Mouse (Mus musculus): ENCODE results near the gene Btbd11. TPM values are rescaled to one million over a fixed set of nuclear protein-coding genes. Genes with fewer than 3 reads are reported as not detected.

Gene Btbd11
- polyA plus RNA-seq, 1 experiment from 2014 or later = 8.3 TPM

DNA sequence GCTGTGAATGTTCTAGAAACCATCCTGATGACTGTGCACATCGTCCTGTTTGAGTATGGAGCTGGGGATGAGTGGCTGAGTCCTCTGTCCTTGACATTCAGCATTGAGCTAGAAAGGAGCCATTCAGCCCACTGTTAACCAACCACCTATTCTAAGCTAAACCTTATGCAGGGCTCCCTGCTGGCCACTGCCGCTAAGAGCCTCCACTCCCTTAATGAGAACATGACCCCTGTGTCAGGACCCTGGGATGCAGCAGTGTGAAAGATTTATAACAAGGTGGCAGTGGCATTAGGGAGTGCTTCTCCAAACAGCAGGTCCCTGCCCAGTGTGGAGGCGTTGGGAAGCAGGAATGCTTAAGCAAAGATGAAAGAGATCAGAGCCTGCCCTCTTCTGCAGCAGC, 123.7 kb downstream of the Btbd11 start:
- no peak overlapping the region for H3K9ac ChIP-seq (ENCODE audit: low read depth, low read length)
- WGBS = 4% methylated on average over 3 of the region's 3 CpGs

DNA sequence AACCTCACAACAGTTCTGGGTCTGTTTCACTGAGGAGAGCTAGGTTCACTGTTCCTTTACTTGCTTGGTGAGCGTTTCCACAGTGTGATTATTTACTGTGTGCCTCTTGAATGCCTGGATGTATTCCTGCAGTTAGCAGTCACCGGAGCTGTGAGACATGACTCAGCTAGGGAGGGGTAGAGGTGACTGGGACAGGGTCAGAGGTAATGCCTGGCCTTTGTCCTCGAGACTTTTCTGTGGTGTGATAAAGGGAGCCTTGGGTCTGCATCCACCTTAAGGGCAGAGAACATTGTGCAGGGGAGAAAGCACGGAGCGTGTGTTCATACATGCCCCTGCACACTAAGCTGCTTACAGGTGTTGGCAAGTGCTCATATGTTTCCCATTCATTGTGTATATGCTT, 126.2 kb downstream of the Btbd11 start:
- WGBS = 81% methylated on average over 5 of the region's 5 CpGs
- DNase-seq (ENCODE audit: low spot score) (no peak), ATAC-seq (ENCODE audit: low FRiP score) (no peak)
- Histone ChIP-seq H3K4me2 (replicated peaks; ENCODE audit: low read depth, low read length) (no peak overlapping the region), H3K4me3 (ENCODE audit: low read depth, low read length) (no peak overlapping the region), H3K36me3 (ENCODE audit: control insufficient read depth, insufficient read depth, low read length) (no peaks in the 10 kb centered on the region), H3K27me3 (ENCODE audit: control insufficient read depth, insufficient read depth, low read length) (no peaks in the 10 kb centered on the region), H3K27ac (ENCODE audit: low read depth, low read length) (no peak overlapping the region), H3K9ac (ENCODE audit: low read depth, low read length) (no peak overlapping the region), H3K9me3 (ENCODE audit: control insufficient read depth, low read length) (no peaks in the 10 kb centered on the region), H3K4me1 (replicated peaks; ENCODE audit: control insufficient read depth, insufficient read depth, low read length) (no peaks in the 10 kb centered on the region)

More for the DNA sequence above, 123.7 kb downstream of the Btbd11 start:
- Histone ChIP-seq H3K27me3 (ENCODE audit: control insufficient read depth, insufficient read depth, low read length) (no peaks in the 10 kb centered on the region), H3K4me1 (replicated peaks; ENCODE audit: control insufficient read depth, insufficient read depth, low read length) (no peaks in the 10 kb centered on the region), H3K27ac (ENCODE audit: low read depth, low read length) (no peak overlapping the region), H3K4me3 (ENCODE audit: low read depth, low read length) (no peak overlapping the region), H3K4me2 (replicated peaks; ENCODE audit: low read depth, low read length) (no peak overlapping the region), H3K36me3 (ENCODE audit: control insufficient read depth, insufficient read depth, low read length) (no peaks in the 10 kb centered on the region), H3K9me3 (ENCODE audit: control insufficient read depth, low read length) (no peaks in the 10 kb centered on the region)
- no peak for DNase-seq (ENCODE audit: low spot score)
- no peak for ATAC-seq (ENCODE audit: low FRiP score)

DNA sequence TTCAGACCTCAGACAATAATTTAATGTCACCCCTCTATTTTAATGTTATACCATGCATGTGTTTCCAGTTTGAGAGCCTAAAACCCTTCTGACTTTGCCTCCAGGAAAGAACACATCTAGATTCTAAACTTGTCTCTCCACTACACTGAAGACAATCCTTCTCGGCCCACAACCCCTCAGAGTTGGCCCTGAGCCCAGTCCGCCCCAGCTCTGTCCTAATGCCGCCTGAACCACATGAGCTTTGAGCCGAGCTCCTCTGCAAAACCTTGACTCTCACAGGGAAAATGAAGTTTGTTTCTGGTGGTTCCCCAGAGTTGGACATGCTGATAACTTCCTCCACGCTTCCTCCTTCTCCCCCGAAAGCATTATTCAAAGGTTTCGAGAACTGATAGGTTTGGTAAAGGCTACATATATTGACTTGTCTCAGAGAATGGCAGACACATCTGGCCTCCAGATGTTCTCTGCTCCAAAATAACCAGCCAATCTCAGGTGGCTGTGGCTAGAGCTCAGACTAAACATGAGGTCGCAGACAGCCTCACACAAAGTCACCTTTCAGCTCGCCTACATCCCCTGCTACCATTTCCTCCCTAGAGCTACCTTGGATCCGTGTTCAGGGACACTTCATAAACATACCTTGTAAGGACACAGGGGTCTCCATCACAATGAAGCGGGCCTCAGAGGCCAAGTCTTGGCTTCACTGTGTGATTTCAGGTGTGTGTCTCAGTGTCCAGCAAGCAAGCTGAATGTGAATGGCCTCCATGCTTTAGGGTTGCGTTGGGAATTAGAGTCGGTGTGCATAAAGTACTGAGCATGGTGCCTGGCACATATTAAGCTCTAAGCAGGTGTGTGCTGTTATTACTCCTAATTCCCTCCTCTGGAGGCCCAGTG, 130.9 kb downstream of the Btbd11 start:
- H3K27ac ChIP-seq (ENCODE audit: low read depth, low read length) = no peak overlapping the region
- no peak for ATAC-seq (ENCODE audit: low FRiP score)

DNA sequence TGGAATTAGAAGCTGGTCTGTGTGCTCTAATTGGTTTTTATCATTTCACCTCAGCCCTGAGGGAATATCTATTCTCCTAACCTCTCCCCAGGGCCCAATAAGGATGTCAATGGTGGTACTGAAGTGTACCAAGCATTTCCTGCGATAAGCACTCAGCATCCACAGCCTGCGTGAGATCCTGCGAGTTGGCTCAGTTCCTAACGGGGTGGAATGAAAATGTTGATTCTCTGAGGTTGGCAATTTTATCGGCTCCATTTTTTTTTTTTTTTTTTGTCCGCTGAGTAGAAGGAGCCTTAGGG, 131.4 kb downstream of the Btbd11 start:
- no peaks in the 10 kb centered on the region for H3K4me1 ChIP-seq (replicated peaks; ENCODE audit: control insufficient read depth, insufficient read depth, low read length)
- no peak for DNase-seq (ENCODE audit: low spot score)
- no peaks in the 10 kb centered on the region for H3K36me3 ChIP-seq (ENCODE audit: control insufficient read depth, insufficient read depth, low read length)
- 84% methylated on average over 6 of the region's 6 CpGs for WGBS
- H3K9me3 ChIP-seq (ENCODE audit: control insufficient read depth, low read length) = no peaks in the 10 kb centered on the region
- H3K4me3 ChIP-seq (ENCODE audit: low read depth, low read length) = no peak overlapping the region
- ATAC-seq (ENCODE audit: low FRiP score) = no peak
- no peak overlapping the region for H3K4me2 ChIP-seq (replicated peaks; ENCODE audit: low read depth, low read length)
- H3K27ac ChIP-seq (ENCODE audit: low read depth, low read length) = no peak overlapping the region
- no peak overlapping the region for H3K9ac ChIP-seq (ENCODE audit: low read depth, low read length)
- H3K27me3 ChIP-seq (ENCODE audit: control insufficient read depth, insufficient read depth, low read length) = no peaks in the 10 kb centered on the region

More for the DNA sequence above, 130.9 kb downstream of the Btbd11 start:
- peak; percentile 36 for DNase-seq (ENCODE audit: low spot score)
- H3K36me3 ChIP-seq (ENCODE audit: control insufficient read depth, insufficient read depth, low read length) = no peaks in the 10 kb centered on the region
- no peaks in the 10 kb centered on the region for H3K9me3 ChIP-seq (ENCODE audit: control insufficient read depth, low read length)
- WGBS = 68% methylated on average over 13 of the region's 13 CpGs
- no peak overlapping the region for H3K9ac ChIP-seq (ENCODE audit: low read depth, low read length)
- H3K4me1 ChIP-seq (replicated peaks; ENCODE audit: control insufficient read depth, insufficient read depth, low read length) = no peaks in the 10 kb centered on the region
- no peaks in the 10 kb centered on the region for H3K27me3 ChIP-seq (ENCODE audit: control insufficient read depth, insufficient read depth, low read length)
- H3K4me2 ChIP-seq (replicated peaks; ENCODE audit: low read depth, low read length) = no peak overlapping the region
- no peak overlapping the region for H3K4me3 ChIP-seq (ENCODE audit: low read depth, low read length)

DNA sequence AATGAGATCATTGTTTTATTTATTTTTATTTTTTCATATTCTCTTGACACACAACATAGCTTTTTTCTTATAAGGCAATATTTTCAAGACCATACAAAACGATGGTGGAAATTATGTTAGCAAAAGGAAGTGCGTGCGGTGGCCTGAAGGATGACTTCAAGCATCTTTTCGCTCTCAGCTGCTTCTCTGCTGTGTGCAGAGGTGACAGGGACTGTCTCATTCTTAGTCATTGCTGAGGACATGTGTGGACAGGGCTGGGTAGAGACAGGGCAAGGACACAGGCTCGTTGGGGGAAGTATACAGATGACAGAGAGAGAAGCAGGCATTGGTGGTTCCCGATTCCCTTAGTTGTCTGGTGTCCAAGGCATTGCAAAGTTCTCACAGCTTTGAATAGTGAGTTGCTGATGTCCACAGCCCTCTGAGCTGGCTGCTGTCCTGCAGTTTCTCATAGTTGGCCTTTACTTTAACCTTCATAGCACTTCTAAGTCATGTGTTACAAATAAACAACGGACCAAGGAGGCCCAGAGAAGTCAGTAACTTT, 135.7 kb downstream of the Btbd11 start:
- Histone ChIP-seq H3K4me3 (ENCODE audit: low read depth, low read length) (no peak overlapping the region), H3K4me2 (replicated peaks; ENCODE audit: low read depth, low read length) (no peak overlapping the region), H3K36me3 (ENCODE audit: control insufficient read depth, insufficient read depth, low read length) (no peaks in the 10 kb centered on the region), H3K9me3 (ENCODE audit: control insufficient read depth, low read length) (no peaks in the 10 kb centered on the region), H3K27me3 (ENCODE audit: control insufficient read depth, insufficient read depth, low read length) (no peaks in the 10 kb centered on the region), H3K27ac (ENCODE audit: low read depth, low read length) (no peak overlapping the region), H3K9ac (ENCODE audit: low read depth, low read length) (no peak overlapping the region), H3K4me1 (replicated peaks; ENCODE audit: control insufficient read depth, insufficient read depth, low read length) (no peaks in the 10 kb centered on the region)
- WGBS = 93% methylated on average over 7 of the region's 7 CpGs
- no peak for ATAC-seq (ENCODE audit: low FRiP score)
- no peak for DNase-seq (ENCODE audit: low spot score)

DNA sequence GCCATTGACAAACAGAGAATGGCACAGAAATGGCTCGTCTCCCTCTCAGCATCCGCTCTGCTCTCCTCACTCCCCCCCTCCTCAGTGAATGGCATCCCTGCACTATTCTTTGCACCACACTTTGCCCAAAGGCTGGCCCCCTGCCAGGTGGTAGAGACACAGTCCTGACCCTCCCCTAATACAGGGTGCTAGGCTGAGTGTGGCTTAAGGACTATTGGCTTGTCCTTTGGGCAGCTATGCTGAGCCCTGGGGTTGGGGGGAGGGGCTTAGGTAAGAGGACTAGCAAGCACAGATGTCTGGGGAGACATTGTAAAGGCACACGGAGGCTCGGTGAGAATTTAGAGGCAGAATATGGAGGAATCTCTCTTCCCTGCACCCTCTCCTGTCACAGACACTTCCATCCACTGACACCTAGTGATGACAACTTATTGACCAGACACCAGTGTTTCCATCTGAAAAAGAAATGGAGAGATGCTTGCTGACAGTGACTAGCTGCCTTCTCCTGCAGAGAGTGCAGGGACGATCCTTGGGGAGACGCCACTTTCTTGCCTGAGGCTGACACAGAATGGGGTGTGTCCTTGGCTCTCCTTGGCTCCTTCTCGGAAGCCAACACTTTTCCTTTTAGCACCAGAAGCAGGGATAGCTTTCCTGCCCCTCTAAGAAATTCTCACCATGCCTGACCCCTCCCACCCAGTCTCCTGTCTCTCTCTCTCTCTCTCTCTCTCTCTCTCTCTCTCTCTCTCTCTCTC, 138.8 kb downstream of the Btbd11 start:
- H3K9me3 ChIP-seq (ENCODE audit: control insufficient read depth, low read length) = no peaks in the 10 kb centered on the region
- ATAC-seq (ENCODE audit: low FRiP score) = no peak; the same call in 1 of the 2 replicates
- no peak overlapping the region for H3K27ac ChIP-seq (ENCODE audit: low read depth, low read length)
- no peaks in the 10 kb centered on the region for H3K36me3 ChIP-seq (ENCODE audit: control insufficient read depth, insufficient read depth, low read length)
- no peaks in the 10 kb centered on the region for H3K4me1 ChIP-seq (replicated peaks; ENCODE audit: control insufficient read depth, insufficient read depth, low read length)
- no peaks in the 10 kb centered on the region for H3K27me3 ChIP-seq (ENCODE audit: control insufficient read depth, insufficient read depth, low read length)
- H3K9ac ChIP-seq (ENCODE audit: low read depth, low read length) = no peak overlapping the region
- H3K4me3 ChIP-seq (ENCODE audit: low read depth, low read length) = no peak overlapping the region
- WGBS = 35% methylated on average over 7 of the region's 7 CpGs
- DNase-seq (ENCODE audit: low spot score) = no peak
- no peak overlapping the region for H3K4me2 ChIP-seq (replicated peaks; ENCODE audit: low read depth, low read length)

DNA sequence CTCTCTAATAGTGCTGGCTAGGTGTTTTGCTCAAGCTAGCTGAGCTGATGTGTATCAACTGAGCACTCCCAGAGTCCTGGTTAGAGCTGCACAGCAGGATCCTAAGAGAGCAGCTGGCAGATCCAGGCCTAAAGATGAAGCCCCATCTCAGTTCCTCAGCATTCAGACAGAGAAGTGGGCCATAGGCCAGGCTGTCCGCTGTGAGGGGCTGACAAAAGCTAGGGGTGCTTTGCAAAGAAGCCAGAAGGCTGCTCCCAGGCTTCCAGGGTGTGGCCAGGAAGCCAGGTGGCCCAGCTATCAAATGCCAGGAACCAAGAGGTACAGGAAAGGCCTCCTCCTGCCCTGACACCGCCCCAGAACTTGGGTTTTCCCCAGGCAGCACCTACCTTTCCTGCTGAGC, 140.0 kb downstream of the Btbd11 start:
- DNase-seq (ENCODE audit: low spot score) = no peak
- Histone ChIP-seq H3K4me2 (replicated peaks; ENCODE audit: low read depth, low read length) (no peak overlapping the region), H3K27me3 (ENCODE audit: control insufficient read depth, insufficient read depth, low read length) (no peaks in the 10 kb centered on the region), H3K36me3 (ENCODE audit: control insufficient read depth, insufficient read depth, low read length) (no peaks in the 10 kb centered on the region), H3K9ac (ENCODE audit: low read depth, low read length) (no peak overlapping the region), H3K4me3 (ENCODE audit: low read depth, low read length) (no peak overlapping the region), H3K9me3 (ENCODE audit: control insufficient read depth, low read length) (no peaks in the 10 kb centered on the region), H3K27ac (ENCODE audit: low read depth, low read length) (no peak overlapping the region), H3K4me1 (replicated peaks; ENCODE audit: control insufficient read depth, insufficient read depth, low read length) (no peaks in the 10 kb centered on the region)
- WGBS = 76% methylated on average over 2 of the region's 2 CpGs
- ATAC-seq (ENCODE audit: low FRiP score) = no peak

DNA sequence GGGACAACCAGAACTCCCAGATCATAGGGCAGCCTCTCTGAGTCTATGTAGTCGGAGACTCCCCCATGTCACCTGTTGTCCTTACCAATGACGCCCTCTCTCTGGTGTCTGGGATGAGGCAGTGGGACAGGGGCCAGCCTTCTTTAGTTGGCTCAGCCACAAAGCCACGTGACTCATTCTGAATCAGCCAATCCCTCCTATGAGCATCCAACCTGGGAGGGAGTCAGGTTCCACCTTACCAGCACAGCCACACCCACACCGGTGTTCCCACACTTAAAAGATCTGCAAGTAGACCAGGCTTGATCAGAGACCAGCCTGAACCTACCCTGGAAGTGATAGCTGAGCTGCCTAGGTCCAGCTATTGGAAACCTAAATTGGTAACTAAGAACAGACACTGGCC, 141.1 kb downstream of the Btbd11 start:
- Histone ChIP-seq H3K27ac (ENCODE audit: low read depth, low read length) (no peak overlapping the region), H3K4me1 (replicated peaks; ENCODE audit: control insufficient read depth, insufficient read depth, low read length) (no peaks in the 10 kb centered on the region), H3K9ac (ENCODE audit: low read depth, low read length) (no peak overlapping the region), H3K9me3 (ENCODE audit: control insufficient read depth, low read length) (no peaks in the 10 kb centered on the region), H3K36me3 (ENCODE audit: control insufficient read depth, insufficient read depth, low read length) (no peaks in the 10 kb centered on the region), H3K4me2 (replicated peaks; ENCODE audit: low read depth, low read length) (no peak overlapping the region), H3K27me3 (ENCODE audit: control insufficient read depth, insufficient read depth, low read length) (no peaks in the 10 kb centered on the region), H3K4me3 (ENCODE audit: low read depth, low read length) (no peak overlapping the region)
- ATAC-seq (ENCODE audit: low FRiP score) (no peak), DNase-seq (ENCODE audit: low spot score) (no peak)
- WGBS = 74% methylated on average over 4 of the region's 4 CpGs

Measured in hindbrain, embryonic 11.5 days (tissue).